Mouse (Mus musculus) CD4-positive, CD25-positive, alpha-beta regulatory T cell (primary cell): Measurements from ENCODE around the gene H2al1a. TPM values are rescaled to one million over a fixed set of nuclear protein-coding genes. Genes with fewer than 3 reads are reported as not detected.

Experiments used
- polyA plus RNA-seq: library from polyadenylated mRNA; unstranded; fragments of 100-300 nt; shearing (Covaris generic); gene quantifications from one replicate; pipeline ENCODE4 v1.2.1, GENCODE M21; 2017

Gene H2al1a
- not detected for polyA plus RNA-seq

GRCm38 (mm10) chrX:11298957-11299356, at the start of gene H2al1a:
Gene H2al1a, plus strand, starts transcription at chrX:11299257.

GRCm38 (mm10) chrX:11302132-11302531, 3.1 kb downstream of the H2al1a start, which contains the start of gene H2al1b:
Gene H2al1b, plus strand, starts transcription at chrX:11302432.

GRCm38 (mm10) chrX:11305355-11305754, 6.3 kb downstream of the H2al1a start, which contains the start of gene H2al1c:
Gene H2al1c, plus strand, starts transcription at chrX:11305655.

GRCm38 (mm10) chrX:11308524-11308923, 9.5 kb downstream of the H2al1a start, which contains the start of gene H2al1d:
Gene H2al1d, plus strand, starts transcription at chrX:11308824.

GRCm38 (mm10) chrX:11311634-11312033, 12.6 kb downstream of the H2al1a start, which contains the start of gene H2al1e:
Gene H2al1e, plus strand, starts transcription at chrX:11311934.

GRCm38 (mm10) chrX:11314858-11315257, 15.8 kb downstream of the H2al1a start, which contains the start of gene H2al1f:
Gene H2al1f, plus strand, starts transcription at chrX:11315158.

GRCm38 (mm10) chrX:11317956-11318355, 18.9 kb downstream of the H2al1a start, which contains the start of gene H2al1g:
Gene H2al1g, plus strand, starts transcription at chrX:11318256.

GRCm38 (mm10) chrX:11321192-11321591, 22.1 kb downstream of the H2al1a start, which contains the start of gene H2al1h:
Gene H2al1h, plus strand, starts transcription at chrX:11321492.

GRCm38 (mm10) chrX:11324359-11324758, 25.3 kb downstream of the H2al1a start, which contains the start of gene H2al1i:
Gene H2al1i, plus strand, starts transcription at chrX:11324659.

GRCm38 (mm10) chrX:11327522-11327921, 28.5 kb downstream of the H2al1a start, which contains the start of gene H2al1j:
Gene H2al1j, plus strand, starts transcription at chrX:11327822.

Other genes with a start within 250 kb of the H2al1a start
- not detected for gene H2al1b, start 3.2 kb downstream of the H2al1a start, polyA plus RNA-seq
- gene H2al1c, start 6.4 kb downstream of the H2al1a start, polyA plus RNA-seq = not detected
- not detected for gene H2al1d, start 9.6 kb downstream of the H2al1a start, polyA plus RNA-seq
- gene H2al1e, start 12.7 kb downstream of the H2al1a start, polyA plus RNA-seq = not detected
- not detected for gene H2al1f, start 15.9 kb downstream of the H2al1a start, polyA plus RNA-seq
- gene H2al1g, start 19.0 kb downstream of the H2al1a start, polyA plus RNA-seq = not detected
- not detected for gene H2al1h, start 22.2 kb downstream of the H2al1a start, polyA plus RNA-seq
- gene H2al1i, start 25.4 kb downstream of the H2al1a start, polyA plus RNA-seq = not detected
- gene H2al1j, start 28.6 kb downstream of the H2al1a start, polyA plus RNA-seq = not detected